Mouse (Mus musculus): ENCODE results near the gene Rbm28.

Gene Rbm28

GRCm38 (mm10) chr6:29164314-29165244 lies at the start of gene Rbm28:
TSS of gene Rbm28 (minus strand) at chr6:29165006.
- DNase-seq = peak; percentile 88

DNA sequence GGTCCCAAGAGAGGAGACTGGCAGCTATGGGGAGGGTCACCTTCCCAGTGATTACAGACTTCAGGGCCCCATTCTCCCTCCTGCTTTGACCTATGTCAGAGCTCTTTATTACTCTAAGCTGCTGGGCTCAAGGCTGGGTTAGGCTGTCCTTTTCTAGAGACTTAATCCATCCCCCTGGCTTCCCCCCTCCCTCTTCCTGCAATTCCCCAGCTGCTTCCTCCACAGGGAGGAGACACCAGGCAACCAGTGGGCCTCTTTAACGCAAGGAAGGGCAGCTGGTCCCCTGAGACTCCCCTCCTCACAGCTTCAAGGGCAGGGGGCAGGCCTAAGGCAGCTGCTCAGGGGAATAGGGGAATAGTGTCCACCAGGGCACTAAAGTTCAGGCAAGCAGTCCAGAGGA lies 49.4 kb upstream of the Rbm28 start:
- DNase-seq = peak; percentile 39

DNA sequence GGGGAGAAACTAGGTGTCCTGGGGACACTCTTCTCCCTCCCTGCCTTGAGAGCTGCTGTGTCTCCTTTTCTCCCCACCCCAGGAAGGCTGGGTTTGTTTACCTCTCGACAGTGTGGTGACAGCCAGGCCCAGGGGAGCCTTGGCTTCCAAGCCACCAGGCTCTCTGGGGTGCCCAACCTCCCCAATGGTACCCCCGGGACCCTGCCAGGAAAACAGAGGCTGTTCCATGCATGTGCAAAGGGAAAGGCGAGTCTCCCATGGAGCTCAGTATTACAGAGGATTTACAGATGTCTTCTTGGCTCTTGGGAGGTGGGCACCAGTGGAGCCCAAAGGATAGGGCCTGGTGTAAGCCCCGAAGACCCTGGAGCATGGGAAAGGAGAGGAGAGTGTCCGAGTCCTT lies 48.6 kb upstream of the Rbm28 start:
- no peak for DNase-seq

DNA sequence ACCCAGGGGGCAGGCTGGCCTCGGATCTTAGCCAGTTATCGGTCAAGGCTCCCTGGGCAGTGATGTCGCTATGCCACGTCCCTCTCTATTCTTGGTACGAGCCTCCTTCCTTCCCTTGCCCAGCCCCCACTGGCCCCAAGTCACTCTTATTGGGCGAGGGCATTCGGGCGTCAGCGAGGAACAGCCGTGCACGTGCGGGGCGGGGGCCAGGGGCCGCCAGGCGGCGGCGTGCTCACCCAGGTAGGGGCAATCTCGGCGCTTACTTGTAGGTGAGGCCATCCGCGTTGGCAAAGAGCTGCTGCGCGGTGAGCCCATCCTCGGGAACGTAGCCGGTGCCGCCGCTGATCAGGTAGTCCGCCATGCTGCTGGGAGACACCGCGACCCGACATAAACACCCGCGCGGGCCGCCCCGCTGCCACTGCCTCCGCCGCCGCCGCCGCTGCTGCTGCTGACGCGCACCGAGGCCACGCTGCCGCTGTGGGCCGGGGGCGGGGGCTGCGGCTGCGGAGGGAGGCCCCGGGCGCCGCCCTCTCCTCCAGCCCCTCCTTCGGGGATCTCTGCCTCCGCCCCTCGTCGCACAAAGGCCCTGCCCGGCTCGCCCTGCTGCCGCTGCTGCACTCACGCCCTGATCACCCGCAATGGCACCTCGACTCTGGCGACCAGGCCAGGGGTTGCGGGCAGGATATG lies 47.1 kb upstream of the Rbm28 start:
- peak; percentile 90 for DNase-seq

- DNase-seq = no peak
Measured at GRCm38 (mm10) chr6:29211146-29211545, 46.3 kb upstream of the Rbm28 start.

DNA sequence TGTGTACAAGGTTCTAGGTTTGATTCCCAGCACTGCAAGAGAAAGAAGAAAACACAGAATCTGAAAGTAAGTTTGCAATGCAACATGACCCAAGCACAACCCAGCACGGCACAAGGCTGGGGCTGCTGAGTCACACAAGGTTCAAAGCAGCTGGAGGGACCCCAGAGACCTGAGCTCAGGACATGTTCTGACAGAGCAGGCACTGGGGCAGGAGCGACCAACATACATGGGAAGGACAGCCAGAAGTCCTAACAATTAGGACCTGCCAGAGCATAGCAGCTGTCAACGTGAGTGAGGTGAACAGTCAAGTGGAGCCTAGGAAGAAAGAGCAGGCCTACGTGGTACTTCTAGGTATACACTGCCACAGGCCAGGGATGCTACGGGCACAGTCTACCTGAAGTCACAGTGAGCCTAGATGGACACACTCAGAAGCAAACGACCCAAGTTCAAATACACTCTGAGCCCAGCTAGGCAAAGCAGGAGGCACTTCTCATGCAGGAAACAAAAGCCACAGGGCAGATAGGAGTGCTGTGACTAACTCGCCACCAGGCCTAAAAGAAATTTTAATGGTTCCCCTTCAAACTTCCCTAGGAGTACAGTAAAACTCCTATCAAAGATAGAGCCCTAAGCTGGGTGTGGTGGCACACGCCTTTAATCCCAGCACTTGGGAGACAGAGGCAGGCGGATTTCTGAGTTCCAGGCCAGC lies 45.6 kb upstream of the Rbm28 start:
- DNase-seq = no peak

- DNase-seq = no peak
Measured at GRCm38 (mm10) chr6:29208178-29208577, 43.4 kb upstream of the Rbm28 start.

DNA sequence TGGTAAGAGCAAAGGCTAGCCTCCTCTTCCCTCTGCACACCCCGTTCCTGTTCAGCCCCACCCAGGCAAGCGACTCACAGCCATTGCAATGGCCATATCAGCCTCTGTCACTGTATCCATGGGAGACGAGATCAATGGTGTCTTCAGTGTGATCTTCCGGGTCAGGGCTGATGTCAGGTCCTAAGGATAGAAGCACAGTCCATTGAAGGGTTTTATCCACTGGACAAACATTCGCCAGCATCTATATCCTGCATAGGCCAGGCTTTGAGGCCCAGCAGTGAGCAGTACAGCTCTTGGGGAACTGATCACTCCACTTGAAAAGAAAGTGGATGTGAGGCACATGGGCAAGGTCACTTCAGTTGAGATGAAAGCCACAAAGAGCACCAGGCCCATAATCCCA lies 42.2 kb upstream of the Rbm28 start:
- no peak for DNase-seq

GRCm38 (mm10) chr6:29206006-29206405 lies 41.2 kb upstream of the Rbm28 start:
- DNase-seq = no peak

DNA sequence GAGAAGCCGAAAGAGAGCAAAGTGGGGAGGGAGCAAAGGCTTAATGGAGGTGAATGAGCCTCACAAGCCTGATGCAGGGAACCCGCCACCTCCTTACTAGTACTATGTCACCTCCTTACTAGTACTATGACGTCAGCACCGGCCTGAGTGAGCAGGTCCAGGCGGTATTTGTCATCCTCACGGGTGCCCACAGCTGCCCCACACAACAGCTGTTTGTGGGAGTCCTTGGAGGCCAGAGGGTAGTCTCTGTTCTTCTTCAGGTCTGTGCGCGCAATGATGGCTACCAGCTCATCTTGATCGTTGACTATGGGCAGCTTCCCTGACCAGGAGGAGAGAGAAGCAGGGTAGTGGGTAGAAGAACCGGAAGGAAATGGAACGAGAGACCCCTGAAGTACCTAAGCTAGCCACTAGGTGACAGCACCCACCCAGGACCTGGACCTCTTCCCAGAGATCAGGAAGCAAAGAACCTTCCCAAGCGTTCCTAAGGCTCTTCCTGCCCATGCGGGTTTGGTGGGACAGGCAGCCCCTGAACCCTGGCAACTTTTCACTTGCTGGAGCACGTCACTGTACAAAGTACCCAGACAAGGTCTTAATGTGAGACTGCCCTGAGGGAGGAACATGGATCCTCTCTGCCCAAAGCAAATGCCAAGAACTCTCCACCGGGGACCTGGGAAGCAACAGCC lies 40.3 kb upstream of the Rbm28 start:
- DNase-seq = peak; percentile 59

GRCm38 (mm10) chr6:29203861-29204585 lies 39.2 kb upstream of the Rbm28 start:
- DNase-seq = no peak

DNA sequence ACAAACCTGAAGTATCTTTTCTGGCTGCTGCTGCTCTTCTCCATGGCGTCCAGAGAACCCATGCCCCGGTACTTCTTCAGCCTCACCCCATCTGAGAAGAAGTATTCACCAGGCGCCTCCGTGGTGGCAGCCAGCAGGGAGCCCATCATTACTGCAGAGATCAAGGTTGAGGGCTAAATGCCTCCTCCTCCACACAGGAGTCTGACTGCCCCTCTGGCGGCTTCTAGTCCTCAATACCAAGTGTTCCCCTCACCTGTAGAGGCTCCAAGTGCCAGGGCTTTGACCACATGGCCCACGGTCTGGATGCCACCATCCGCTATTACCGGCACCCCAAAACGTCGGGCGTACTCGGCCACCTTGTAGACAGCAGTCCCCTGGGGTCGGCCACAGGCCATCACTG lies 38.3 kb upstream of the Rbm28 start:
- DNase-seq = no peak

DNA sequence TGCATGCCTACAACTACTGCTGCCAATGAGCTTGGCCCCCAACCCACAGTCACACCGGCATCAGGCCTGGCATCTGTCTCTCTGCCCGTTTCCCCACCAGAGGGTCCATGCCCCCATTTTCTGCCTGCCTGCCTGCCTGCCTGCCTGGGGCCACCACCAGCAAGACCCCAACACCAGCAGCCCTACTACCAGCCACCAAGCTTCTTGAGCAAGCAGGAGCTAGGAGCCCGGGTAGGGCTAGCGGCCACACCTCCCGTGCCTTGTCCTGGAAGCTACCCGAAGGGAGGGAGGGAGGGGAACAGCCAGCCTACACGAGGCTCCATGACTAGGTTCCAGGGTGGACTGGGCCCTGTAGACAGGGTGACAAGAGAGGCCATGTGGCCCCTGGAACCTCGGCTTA lies 37.2 kb upstream of the Rbm28 start:
- DNase-seq = no peak

DNA sequence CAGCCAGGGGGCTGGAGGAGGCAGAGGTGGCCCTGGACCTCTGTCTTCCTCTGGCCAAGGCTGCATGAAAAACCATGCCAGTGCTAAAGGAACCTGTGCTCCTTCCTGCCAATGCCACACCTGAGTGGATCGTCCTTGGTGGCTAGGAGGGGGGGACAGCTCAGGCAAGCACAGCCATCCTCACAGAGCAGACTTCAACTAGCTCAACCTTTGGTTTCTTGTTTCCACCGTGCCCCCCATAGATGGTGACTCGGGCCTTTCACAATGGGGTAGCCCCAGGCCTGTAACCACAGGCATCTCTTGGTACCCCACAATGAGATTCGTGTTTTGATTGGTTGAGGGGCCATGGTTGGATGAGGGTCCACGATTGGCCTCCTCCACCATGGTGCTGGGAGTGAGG lies 36.5 kb upstream of the Rbm28 start:
- DNase-seq = no peak

DNA sequence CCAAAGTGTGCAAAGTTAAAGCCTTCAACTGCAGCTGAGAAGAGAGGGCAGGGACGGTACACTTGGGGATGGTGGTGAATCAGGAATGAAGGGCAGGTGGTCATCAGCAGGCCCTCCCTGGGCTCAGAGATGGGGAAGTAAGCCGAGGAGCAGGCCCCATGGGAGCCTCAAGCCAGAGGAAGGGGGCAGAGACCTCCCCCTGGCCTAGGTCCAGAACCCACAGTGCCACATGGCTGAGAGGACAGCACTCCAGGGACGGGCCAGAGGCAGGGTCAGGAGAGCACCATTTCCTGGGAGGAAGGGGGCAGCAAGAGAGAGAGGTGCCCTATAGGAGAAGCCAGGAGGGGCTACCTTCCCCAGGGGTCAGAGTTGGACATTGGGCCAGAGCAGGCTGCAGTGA lies 35.7 kb upstream of the Rbm28 start:
- DNase-seq = no peak

- no peak for DNase-seq
Measured at GRCm38 (mm10) chr6:29199223-29199855, 34.5 kb upstream of the Rbm28 start.

- peak; percentile 81 for DNase-seq
Measured at GRCm38 (mm10) chr6:29198309-29199222, 33.8 kb upstream of the Rbm28 start.

GRCm38 (mm10) chr6:29195846-29196698 lies 31.3 kb upstream of the Rbm28 start:
- no peak for DNase-seq

- no peak for DNase-seq
Measured at GRCm38 (mm10) chr6:29195146-29195545, 30.3 kb upstream of the Rbm28 start.
